Mouse (Mus musculus) testis, adult 2 months (tissue): ENCODE data around the gene Fam92b.

ENCODE experiments used
- CTCF ChIP-seq: fragments of 200-500 bp; IDR thresholded peaks from 2 replicates; pipeline ENCODE4 v1.5.1; 2012; ENCODE audit warnings: low read depth, mild to moderate bottlenecking, inconsistent platforms, low read length, moderate library complexity; ENCODE audit not compliant: control insufficient read depth, insufficient read depth, insufficient replicate concordance
- POLR2A ChIP-seq: fragments of 200-500 bp; IDR thresholded peaks from 2 replicates; pipeline ENCODE4 v1.6.1; 2012; ENCODE audit warnings: low read depth, mild to moderate bottlenecking, inconsistent platforms, low read length, moderate library complexity; ENCODE audit not compliant: control insufficient read depth

- TF ChIP-seq CTCF (no peak), POLR2A (no peak)
Measured at GRCm38 (mm10) chr8:120161658-120162403, 15.4 kb downstream of the Fam92b start.
